Mouse (Mus musculus): Measurements from ENCODE around the gene F3. TPM values are rescaled to one million over a fixed set of nuclear protein-coding genes. Genes with fewer than 3 reads are reported as not detected.
"Not testable (repeated sequence)": the region's sequence is repeated elsewhere in the genome, so short reads cannot be mapped to it uniquely, and the experiment has no call there.

The F3 gene
- polyA plus RNA-seq, 1 experiment from 2014 or later = 13.0 TPM

DNA sequence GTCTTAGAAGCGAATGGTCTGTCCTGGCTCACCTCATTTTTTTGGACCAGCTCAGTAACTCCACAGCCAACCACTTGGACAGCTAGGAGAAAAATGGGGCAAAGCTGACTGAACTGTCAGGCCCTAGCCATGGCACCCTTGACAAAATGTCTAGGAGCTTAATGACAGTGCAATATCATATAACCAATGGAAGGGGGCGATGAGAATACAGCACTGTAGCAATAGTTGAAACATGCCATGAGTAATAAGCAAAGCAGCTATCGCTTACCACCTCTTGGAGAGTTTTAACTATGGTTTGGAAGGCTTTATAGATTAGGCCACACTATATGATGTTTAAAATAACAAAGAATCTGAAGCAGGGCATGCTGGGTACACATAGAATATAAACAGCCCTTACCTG is 45.4 kb downstream of the F3 start:
- no peak for ATAC-seq
- Histone ChIP-seq H3K9me3 (replicated peaks; ENCODE audit: control insufficient read depth, low read length, poor library complexity, severe bottlenecking) (no peaks in the 10 kb centered on the region), H3K4me2 (ENCODE audit: low read length) (no peak overlapping the region), H3K27ac (ENCODE audit: low read length) (no peak overlapping the region), H3K9ac (ENCODE audit: low read depth, low read length) (no peak overlapping the region), H3K36me3 (ENCODE audit: control insufficient read depth, insufficient read depth, low read length) (peaks cover 31% of the 10 kb centered on the region), H3K4me1 (ENCODE audit: control insufficient read depth, insufficient read depth, low read length) (no peaks in the 10 kb centered on the region), H3K27me3 (ENCODE audit: control insufficient read depth, insufficient read depth, low read depth, low read length) (no peaks in the 10 kb centered on the region), H3K4me3 (ENCODE audit: low read depth, low read length) (no peak overlapping the region)
- WGBS = 98% methylated on average over 3 of the region's 3 CpGs

DNA sequence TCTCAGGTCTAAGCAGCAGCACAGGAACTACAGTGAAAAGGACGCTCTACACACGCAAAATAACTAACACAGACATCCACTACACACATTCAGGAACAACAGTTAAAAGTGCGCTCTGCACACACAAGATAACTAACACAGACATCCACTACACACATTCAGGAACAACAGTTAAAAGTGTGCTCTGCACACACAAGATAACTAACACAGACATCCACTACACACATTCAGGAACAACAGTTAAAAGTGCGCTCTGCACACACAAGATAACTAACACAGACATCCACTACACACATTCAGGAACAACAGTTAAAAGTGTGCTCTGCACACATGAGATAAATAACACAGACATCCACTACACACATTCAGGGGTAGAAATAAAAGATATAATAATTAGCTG is 50.0 kb downstream of the F3 start:
- H3K36me3 ChIP-seq (ENCODE audit: control insufficient read depth, insufficient read depth, low read length) = peaks cover 23% of the 10 kb centered on the region
- not testable (repeated sequence) for ATAC-seq; H3K4me3 ChIP-seq (ENCODE audit: low read depth, low read length); H3K4me2 ChIP-seq (ENCODE audit: low read length); H3K4me1 ChIP-seq (ENCODE audit: control insufficient read depth, insufficient read depth, low read length); H3K9ac ChIP-seq (ENCODE audit: low read depth, low read length); H3K27me3 ChIP-seq (ENCODE audit: control insufficient read depth, insufficient read depth, low read depth, low read length); H3K27ac ChIP-seq (ENCODE audit: low read length); H3K9me3 ChIP-seq (replicated peaks; ENCODE audit: control insufficient read depth, low read length, poor library complexity, severe bottlenecking)
- 96% methylated on average over 4 of the region's 4 CpGs for WGBS

DNA sequence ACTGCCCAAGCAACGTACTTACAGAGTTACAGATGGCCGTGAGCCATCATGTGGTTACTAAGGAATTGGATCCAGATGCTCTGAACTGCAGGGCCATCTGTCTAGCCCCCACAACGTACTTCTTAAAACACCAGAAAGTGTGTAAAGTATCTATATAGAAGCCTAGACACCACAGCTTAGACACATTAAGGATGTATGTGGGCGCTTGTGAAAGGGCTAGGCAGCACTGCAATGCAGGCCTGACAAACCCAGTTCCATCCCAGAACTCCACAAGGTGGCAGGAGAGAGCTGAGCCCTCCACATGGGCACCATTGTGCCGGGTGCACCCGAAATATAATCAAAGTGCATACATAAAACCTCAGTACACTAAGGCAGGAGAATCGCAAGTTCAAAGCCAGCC is 54.6 kb downstream of the F3 start:
- 55% methylated on average over 7 of the region's 7 CpGs for WGBS
- no peaks in the 10 kb centered on the region for H3K9me3 ChIP-seq (replicated peaks; ENCODE audit: control insufficient read depth, low read length, poor library complexity, severe bottlenecking)
- no peaks in the 10 kb centered on the region for H3K4me1 ChIP-seq (ENCODE audit: control insufficient read depth, insufficient read depth, low read length)
- H3K27me3 ChIP-seq (ENCODE audit: control insufficient read depth, insufficient read depth, low read depth, low read length) = no peaks in the 10 kb centered on the region
- no peak overlapping the region for H3K9ac ChIP-seq (ENCODE audit: low read depth, low read length)
- 0 out of 2 replicates have a peak, but pooled peaks cover 5% of the 10 kb centered on the region for H3K36me3 ChIP-seq (ENCODE audit: control insufficient read depth, insufficient read depth, low read length)
- no peak overlapping the region for H3K4me3 ChIP-seq (ENCODE audit: low read depth, low read length)
- H3K27ac ChIP-seq (ENCODE audit: low read length) = no peak overlapping the region
- H3K4me2 ChIP-seq (ENCODE audit: low read length) = no peak overlapping the region
- ATAC-seq = 0 out of 2 replicates have a peak, but pooled peaks have one; percentile 39

DNA sequence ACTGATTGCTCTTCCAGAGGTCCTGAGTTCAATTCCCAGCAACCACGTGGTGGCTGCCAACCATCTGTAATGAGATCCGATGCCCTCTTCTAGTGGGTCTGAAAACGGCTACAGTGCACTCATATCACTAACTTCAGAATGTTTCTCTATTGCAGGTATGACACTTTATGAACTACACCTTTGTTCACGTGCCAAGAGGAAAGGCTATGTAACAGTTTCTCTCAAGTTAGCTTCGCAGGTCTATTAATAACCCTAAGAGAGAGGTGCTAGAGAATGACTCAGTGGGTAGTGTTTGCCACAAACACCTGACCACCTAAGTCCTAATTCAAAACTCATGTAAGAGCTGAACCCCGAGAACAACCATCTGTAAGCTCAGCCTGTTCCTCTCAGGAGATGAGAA is 59.7 kb downstream of the F3 start:
- H3K36me3 ChIP-seq (ENCODE audit: control insufficient read depth, insufficient read depth, low read length) = no peaks in the 10 kb centered on the region
- 91% methylated on average over 6 of the region's 6 CpGs for WGBS
- no peak overlapping the region for H3K4me3 ChIP-seq (ENCODE audit: low read depth, low read length)
- ATAC-seq = no peak
- H3K9ac ChIP-seq (ENCODE audit: low read depth, low read length) = no peak overlapping the region
- no peaks in the 10 kb centered on the region for H3K9me3 ChIP-seq (replicated peaks; ENCODE audit: control insufficient read depth, low read length, poor library complexity, severe bottlenecking)
- H3K4me2 ChIP-seq (ENCODE audit: low read length) = no peak overlapping the region
- no peak overlapping the region for H3K27ac ChIP-seq (ENCODE audit: low read length)
- H3K27me3 ChIP-seq (ENCODE audit: control insufficient read depth, insufficient read depth, low read depth, low read length) = no peaks in the 10 kb centered on the region
- no peaks in the 10 kb centered on the region for H3K4me1 ChIP-seq (ENCODE audit: control insufficient read depth, insufficient read depth, low read length)

Other genes starting within 250 kb of the F3 start
- 1.3 and 1.4 TPM in 2 replicates for gene Slc44a3, start 191.1 kb upstream of the F3 start, polyA plus RNA-seq (2015; fragmentation: Nextera tagmentation; extraction: Ambion mirVana)
- gene 4930432M17Rik, start 52.8 kb upstream of the F3 start, polyA plus RNA-seq (2015; fragmentation: Nextera tagmentation; extraction: Ambion mirVana) = not detected in 2 replicates
- gene Abcd3, start 91.8 kb downstream of the F3 start, polyA plus RNA-seq (2015; fragmentation: Nextera tagmentation; extraction: Ambion mirVana) = 74.5 and 78.9 TPM in 2 replicates
- 16.4 and 16.7 TPM in 2 replicates for gene Arhgap29, start 229.0 kb downstream of the F3 start, polyA plus RNA-seq (2015; fragmentation: Nextera tagmentation; extraction: Ambion mirVana)

All from midbrain, embryonic 16.5 days (tissue).